Mouse (Mus musculus): Measurements from ENCODE around the gene Gltpd2. TPM values are rescaled to one million over a fixed set of nuclear protein-coding genes. Genes with fewer than 3 reads are reported as not detected.
A peak's percentile ranks its signal among the peaks of the same experiment; 100 is the strongest.

Gltpd2 gene
- polyA plus RNA-seq, 1 experiment from 2014 or later, result not detected

DNA sequence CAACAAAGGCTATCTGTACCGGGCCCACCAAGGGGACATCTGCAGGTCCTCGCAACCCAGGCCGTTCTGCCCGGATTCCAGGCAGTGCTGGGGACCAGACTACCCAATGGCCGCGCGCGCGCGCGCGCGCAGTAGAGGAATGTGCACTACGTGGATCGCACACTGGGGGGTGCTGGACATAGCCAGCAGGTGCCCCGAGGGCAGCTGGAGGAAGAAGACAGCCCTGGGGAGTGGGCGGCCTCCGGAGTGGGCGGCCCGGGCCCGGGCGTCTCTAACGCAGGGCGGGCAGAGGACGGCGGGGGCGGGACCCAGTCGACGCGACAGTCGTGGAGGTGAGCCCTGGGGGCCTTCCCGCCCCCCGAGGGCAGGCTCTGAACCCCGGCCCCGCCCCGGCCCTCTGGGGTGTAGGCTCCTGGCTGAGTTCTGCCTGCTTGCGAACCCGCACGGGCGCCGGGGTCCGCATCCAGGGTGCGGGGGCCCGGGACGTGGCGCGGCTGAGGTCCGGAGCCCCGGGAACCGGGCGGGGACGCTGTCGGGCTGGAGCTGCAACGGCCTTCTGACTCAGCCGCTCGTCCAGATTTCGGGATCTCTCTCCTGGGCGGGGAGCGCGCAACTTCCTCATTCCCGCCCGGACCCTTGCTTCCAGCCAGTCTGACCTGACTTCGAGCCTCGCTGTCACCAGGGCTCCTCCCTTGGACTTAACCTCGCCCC, 21.0 kb downstream of the Gltpd2 start, which contains the start of gene Pld2:
Gene Pld2, plus strand, starts transcription at position 188 of the 711 bp plus-strand sequence.
- no peaks in the 10 kb centered on the region; the same call in 1 of the 2 replicates for H3K4me1 ChIP-seq (ENCODE audit: control insufficient read depth, insufficient read depth, low read length)
- peak within 1 kb of the TSS; percentile 49 for H3K4me3 ChIP-seq (ENCODE audit: low read depth, low read length)
- peak within 1 kb of the TSS; percentile 57 for H3K9ac ChIP-seq (ENCODE audit: low read length)
- H3K27ac ChIP-seq (ENCODE audit: low read depth, low read length), result no peak within 1 kb of the TSS
- no peaks in the 10 kb centered on the region for H3K9me3 ChIP-seq (ENCODE audit: control insufficient read depth, low read length)
- under 1% methylated on average over 47 of the region's 65 CpGs for WGBS
- H3K4me2 ChIP-seq (ENCODE audit: low read depth), result peak within 1 kb of the TSS; percentile 75
- DNase-seq (ENCODE audit: low spot score), result peak; percentile 86
- peak; percentile 53 for ATAC-seq (ENCODE audit: insufficient read depth, low FRiP score, low TSS enrichment)
- no peaks in the 10 kb centered on the region for H3K36me3 ChIP-seq (ENCODE audit: control insufficient read depth, insufficient read depth, low read length)
- H3K27me3 ChIP-seq (ENCODE audit: control insufficient read depth, insufficient read depth, low read length), result peaks cover 11% of the 10 kb centered on the region

DNA sequence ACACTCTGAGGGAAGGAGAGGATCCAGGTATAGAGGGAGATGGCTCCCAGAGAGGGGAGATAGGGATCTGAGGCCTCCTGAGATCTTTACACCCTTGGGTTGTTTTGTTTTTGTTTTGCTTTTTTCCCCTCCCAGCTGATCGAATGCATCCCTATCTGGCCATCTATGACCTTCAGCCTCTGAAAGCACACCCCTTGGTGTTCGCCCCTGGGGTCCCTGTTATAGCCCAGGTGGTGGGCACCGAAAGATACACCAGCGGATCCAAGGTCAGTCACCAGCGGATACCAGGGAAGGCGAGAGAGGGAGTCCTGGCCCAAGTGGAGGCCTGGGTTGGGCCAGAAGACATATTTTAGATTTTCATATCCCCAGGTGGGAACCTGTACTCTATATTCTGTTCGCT, 21.9 kb downstream of the Gltpd2 start:
- H3K9ac ChIP-seq (ENCODE audit: low read length), result no peak overlapping the region
- WGBS, result 90% methylated on average over 7 of the region's 7 CpGs
- H3K4me2 ChIP-seq (ENCODE audit: low read depth), result peak overlapping the region; percentile 75; the same call in 1 of the 2 replicates
- peaks cover 11% of the 10 kb centered on the region for H3K27me3 ChIP-seq (ENCODE audit: control insufficient read depth, insufficient read depth, low read length)
- H3K36me3 ChIP-seq (ENCODE audit: control insufficient read depth, insufficient read depth, low read length), result no peaks in the 10 kb centered on the region
- no peak for ATAC-seq (ENCODE audit: insufficient read depth, low FRiP score, low TSS enrichment)
- no peak overlapping the region for H3K27ac ChIP-seq (ENCODE audit: low read depth, low read length)
- no peak for DNase-seq (ENCODE audit: low spot score)
- no peaks in the 10 kb centered on the region; the same call in 1 of the 2 replicates for H3K4me1 ChIP-seq (ENCODE audit: control insufficient read depth, insufficient read depth, low read length)
- no peak overlapping the region for H3K4me3 ChIP-seq (ENCODE audit: low read depth, low read length)
- H3K9me3 ChIP-seq (ENCODE audit: control insufficient read depth, low read length), result no peaks in the 10 kb centered on the region

GRCm38 (mm10) chr11:70541415-70541814, 22.4 kb downstream of the Gltpd2 start:
- no peak for DNase-seq (ENCODE audit: low spot score)
- 74% methylated on average over 5 of the region's 5 CpGs for WGBS
- H3K27ac ChIP-seq (ENCODE audit: low read depth, low read length), result no peak overlapping the region

GRCm38 (mm10) chr11:70544496-70544895, 25.5 kb downstream of the Gltpd2 start:
- Histone ChIP-seq H3K9me3 (ENCODE audit: control insufficient read depth, low read length) (no peaks in the 10 kb centered on the region), H3K27me3 (ENCODE audit: control insufficient read depth, insufficient read depth, low read length) (peaks cover 7% of the 10 kb centered on the region), H3K4me1 (ENCODE audit: control insufficient read depth, insufficient read depth, low read length) (no peaks in the 10 kb centered on the region; the same call in 1 of the 2 replicates), H3K36me3 (ENCODE audit: control insufficient read depth, insufficient read depth, low read length) (no peaks in the 10 kb centered on the region), H3K27ac (ENCODE audit: low read depth, low read length) (no peak overlapping the region), H3K4me3 (ENCODE audit: low read depth, low read length) (no peak overlapping the region), H3K9ac (ENCODE audit: low read length) (no peak overlapping the region), H3K4me2 (ENCODE audit: low read depth) (no peak overlapping the region)
- DNase-seq (ENCODE audit: low spot score), result no peak
- 75% methylated on average over 7 of the region's 7 CpGs for WGBS
- no peak for ATAC-seq (ENCODE audit: insufficient read depth, low FRiP score, low TSS enrichment)

More at GRCm38 (mm10) chr11:70541415-70541814, 22.4 kb downstream of the Gltpd2 start:
- H3K4me3 ChIP-seq (ENCODE audit: low read depth, low read length), result no peak overlapping the region
- peaks cover 11% of the 10 kb centered on the region for H3K27me3 ChIP-seq (ENCODE audit: control insufficient read depth, insufficient read depth, low read length)
- no peak overlapping the region for H3K4me2 ChIP-seq (ENCODE audit: low read depth)
- ATAC-seq (ENCODE audit: insufficient read depth, low FRiP score, low TSS enrichment), result no peak
- no peaks in the 10 kb centered on the region; the same call in 1 of the 2 replicates for H3K4me1 ChIP-seq (ENCODE audit: control insufficient read depth, insufficient read depth, low read length)
- no peaks in the 10 kb centered on the region for H3K9me3 ChIP-seq (ENCODE audit: control insufficient read depth, low read length)
- H3K36me3 ChIP-seq (ENCODE audit: control insufficient read depth, insufficient read depth, low read length), result no peaks in the 10 kb centered on the region
- H3K9ac ChIP-seq (ENCODE audit: low read length), result no peak overlapping the region

- no peaks in the 10 kb centered on the region for H3K36me3 ChIP-seq (ENCODE audit: control insufficient read depth, insufficient read depth, low read length)
- WGBS, result 89% methylated on average over 8 of the region's 8 CpGs
- DNase-seq (ENCODE audit: low spot score) (no peak), ATAC-seq (ENCODE audit: insufficient read depth, low FRiP score, low TSS enrichment) (no peak)
- H3K4me1 ChIP-seq (ENCODE audit: control insufficient read depth, insufficient read depth, low read length), result peaks cover 5% of the 10 kb centered on the region; the same call in 1 of the 2 replicates
- H3K4me2 ChIP-seq (ENCODE audit: low read depth), result no peak overlapping the region
- no peak overlapping the region for H3K27ac ChIP-seq (ENCODE audit: low read depth, low read length)
- no peak overlapping the region for H3K9ac ChIP-seq (ENCODE audit: low read length)
- no peak overlapping the region for H3K4me3 ChIP-seq (ENCODE audit: low read depth, low read length)
- H3K27me3 ChIP-seq (ENCODE audit: control insufficient read depth, insufficient read depth, low read length), result no peaks in the 10 kb centered on the region
- no peaks in the 10 kb centered on the region for H3K9me3 ChIP-seq (ENCODE audit: control insufficient read depth, low read length)
Measured at GRCm38 (mm10) chr11:70551526-70551925, 32.5 kb downstream of the Gltpd2 start.

DNA sequence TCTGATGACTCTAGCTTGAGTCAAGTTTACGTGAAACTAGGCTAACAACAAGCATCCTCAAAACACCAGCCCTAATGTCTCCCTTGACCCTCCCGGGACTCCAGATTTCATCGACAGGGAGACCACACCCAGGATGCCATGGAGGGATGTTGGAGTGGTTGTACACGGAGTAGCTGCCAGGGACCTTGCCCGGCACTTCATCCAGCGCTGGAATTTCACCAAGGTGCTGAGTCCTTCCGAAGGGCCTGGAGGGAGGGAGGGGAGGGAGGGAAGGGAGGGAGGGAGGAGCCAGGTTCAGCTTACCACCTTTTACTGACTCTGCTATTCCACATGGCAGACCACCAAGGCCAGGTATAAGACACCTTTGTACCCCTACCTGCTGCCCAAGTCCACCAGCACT, 34.9 kb downstream of the Gltpd2 start:
- H3K27me3 ChIP-seq (ENCODE audit: control insufficient read depth, insufficient read depth, low read length), result no peaks in the 10 kb centered on the region
- DNase-seq (ENCODE audit: low spot score) (no peak), ATAC-seq (ENCODE audit: insufficient read depth, low FRiP score, low TSS enrichment) (no peak)
- no peaks in the 10 kb centered on the region for H3K36me3 ChIP-seq (ENCODE audit: control insufficient read depth, insufficient read depth, low read length)
- peaks cover 5% of the 10 kb centered on the region; the same call in 1 of the 2 replicates for H3K4me1 ChIP-seq (ENCODE audit: control insufficient read depth, insufficient read depth, low read length)
- no peaks in the 10 kb centered on the region for H3K9me3 ChIP-seq (ENCODE audit: control insufficient read depth, low read length)
- H3K27ac ChIP-seq (ENCODE audit: low read depth, low read length), result no peak overlapping the region
- H3K4me3 ChIP-seq (ENCODE audit: low read depth, low read length), result no peak overlapping the region
- H3K9ac ChIP-seq (ENCODE audit: low read length), result no peak overlapping the region
- 16% methylated on average over 7 of the region's 7 CpGs for WGBS
- H3K4me2 ChIP-seq (ENCODE audit: low read depth), result no peak overlapping the region

- 89% methylated on average over 9 of the region's 9 CpGs for WGBS
- no peaks in the 10 kb centered on the region for H3K9me3 ChIP-seq (ENCODE audit: control insufficient read depth, low read length)
- no peak overlapping the region for H3K9ac ChIP-seq (ENCODE audit: low read length)
- H3K27me3 ChIP-seq (ENCODE audit: control insufficient read depth, insufficient read depth, low read length), result no peaks in the 10 kb centered on the region
- no peak overlapping the region for H3K27ac ChIP-seq (ENCODE audit: low read depth, low read length)
- no peak overlapping the region for H3K4me2 ChIP-seq (ENCODE audit: low read depth)
- ATAC-seq (ENCODE audit: insufficient read depth, low FRiP score, low TSS enrichment), result no peak
- peaks cover 5% of the 10 kb centered on the region; the same call in 1 of the 2 replicates for H3K4me1 ChIP-seq (ENCODE audit: control insufficient read depth, insufficient read depth, low read length)
- H3K36me3 ChIP-seq (ENCODE audit: control insufficient read depth, insufficient read depth, low read length), result no peaks in the 10 kb centered on the region
- DNase-seq (ENCODE audit: low spot score), result no peak
- no peak overlapping the region for H3K4me3 ChIP-seq (ENCODE audit: low read depth, low read length)
Measured at GRCm38 (mm10) chr11:70557545-70557944, 38.5 kb downstream of the Gltpd2 start.

DNA sequence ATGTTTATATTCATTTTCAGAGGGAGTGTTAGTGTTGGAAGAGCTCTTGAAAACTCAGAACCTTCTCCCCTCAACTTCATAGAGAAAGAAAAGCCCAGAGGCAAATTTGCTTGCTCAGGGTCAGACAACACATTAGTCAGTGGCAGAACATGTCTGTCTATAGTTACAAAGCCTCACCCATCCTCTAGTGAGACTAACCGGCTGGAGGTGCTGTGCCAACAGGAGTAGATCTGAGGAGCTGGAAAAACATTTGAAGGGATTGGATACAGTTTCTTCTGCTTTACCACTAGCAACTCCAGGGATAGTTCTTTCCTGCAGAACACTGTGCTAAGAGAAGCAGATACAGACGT, 42.9 kb downstream of the Gltpd2 start:
- Histone ChIP-seq H3K4me2 (ENCODE audit: low read depth) (peak overlapping the region; percentile 93), H3K36me3 (ENCODE audit: control insufficient read depth, insufficient read depth, low read length) (no peaks in the 10 kb centered on the region), H3K9ac (ENCODE audit: low read length) (peak overlapping the region; percentile 82), H3K27ac (ENCODE audit: low read depth, low read length) (peak overlapping the region; percentile 56; the same call in 1 of the 2 replicates), H3K4me3 (ENCODE audit: low read depth, low read length) (peak overlapping the region; percentile 81), H3K9me3 (ENCODE audit: control insufficient read depth, low read length) (no peaks in the 10 kb centered on the region), H3K27me3 (ENCODE audit: control insufficient read depth, insufficient read depth, low read length) (no peaks in the 10 kb centered on the region), H3K4me1 (ENCODE audit: control insufficient read depth, insufficient read depth, low read length) (peaks cover 30% of the 10 kb centered on the region)
- ATAC-seq (ENCODE audit: insufficient read depth, low FRiP score, low TSS enrichment) (0 out of 2 replicates have a peak, but pooled peaks have one; percentile 7), DNase-seq (ENCODE audit: low spot score) (no peak)
- WGBS, result 4% methylated on average over 2 of the region's 2 CpGs

All from neural tube, embryonic 11.5 days (tissue).